Mouse (Mus musculus): Measurements from ENCODE around the gene Fam89b. TPM values are rescaled to one million over a fixed set of nuclear protein-coding genes. Genes with fewer than 3 reads are reported as not detected.
A peak's percentile ranks its signal among the peaks of the same experiment; 100 is the strongest.

The Fam89b gene
- total RNA-seq, 4 experiments from 2014 or later, result 22.5 to 31.3 (median 27.4) TPM

GRCm38 (mm10) chr19:5740320-5741317, 11.2 kb upstream of the Fam89b start, which contains the start of gene Ltbp3:
TSS of gene Ltbp3 (plus strand) at chr19:5740904.
- DNase-seq (ENCODE audit: low spot score in 2 of 2), result peak in 1 of 2 experiments; percentile 58

- DNase-seq (ENCODE audit: low spot score in 2 of 2), result no peak
These were observed 10.0 kb upstream of the Fam89b start for GRCm38 (mm10) chr19:5739446-5739845.

GRCm38 (mm10) chr19:5734325-5734724, 4.9 kb upstream of the Fam89b start:
- DNase-seq (ENCODE audit: low spot score in 2 of 2), result no peak

- peak; percentile 90 to 91 for DNase-seq (ENCODE audit: low spot score in 2 of 2)
These were observed 2.0 kb upstream of the Fam89b start for GRCm38 (mm10) chr19:5731264-5731978.

GRCm38 (mm10) chr19:5730314-5731186, 1.1 kb upstream of the Fam89b start:
- DNase-seq (ENCODE audit: low spot score in 2 of 2), result no peak

- DNase-seq (ENCODE audit: low spot score in 2 of 2), result peak in 1 of 2 experiments; percentile 53
These were observed 616 bp downstream of the Fam89b start for GRCm38 (mm10) chr19:5728631-5729443.

- DNase-seq (ENCODE audit: low spot score in 2 of 2), result peak; percentile 72 to 87
These were observed 1.8 kb downstream of the Fam89b start for GRCm38 (mm10) chr19:5727701-5728100.

GRCm38 (mm10) chr19:5726961-5727578, 2.4 kb downstream of the Fam89b start:
- DNase-seq (ENCODE audit: low spot score in 2 of 2), result no peak

GRCm38 (mm10) chr19:5725767-5726515, 3.5 kb downstream of the Fam89b start, which contains the start of gene Ehbp1l1:
TSS of gene Ehbp1l1 (minus strand) at chr19:5726317.
- no peak for DNase-seq (ENCODE audit: low spot score in 2 of 2)

GRCm38 (mm10) chr19:5725029-5725707, 4.3 kb downstream of the Fam89b start:
- no peak for DNase-seq (ENCODE audit: low spot score in 2 of 2)

- DNase-seq (ENCODE audit: low spot score in 2 of 2), result no peak
These were observed 4.9 kb downstream of the Fam89b start for GRCm38 (mm10) chr19:5724549-5724941.

- DNase-seq (ENCODE audit: low spot score in 2 of 2), result no peak
These were observed 5.4 kb downstream of the Fam89b start for GRCm38 (mm10) chr19:5723934-5724548.

GRCm38 (mm10) chr19:5722848-5723425, 6.5 kb downstream of the Fam89b start:
- no peak for DNase-seq (ENCODE audit: low spot score in 2 of 2)

- no peak for DNase-seq (ENCODE audit: low spot score in 2 of 2)
These were observed 8.2 kb downstream of the Fam89b start for GRCm38 (mm10) chr19:5721233-5721632.

- DNase-seq (ENCODE audit: low spot score in 2 of 2), result no peak
These were observed 12.5 kb downstream of the Fam89b start for GRCm38 (mm10) chr19:5716955-5717354.

GRCm38 (mm10) chr19:5715793-5716688, 13.4 kb downstream of the Fam89b start:
- DNase-seq (ENCODE audit: low spot score in 2 of 2), result no peak

- no peak for DNase-seq (ENCODE audit: low spot score in 2 of 2)
These were observed 15.7 kb downstream of the Fam89b start for GRCm38 (mm10) chr19:5713730-5714129.

Data from layer of hippocampus, adult 8-10 months (tissue).